Mouse (Mus musculus): ENCODE measurements at regions not wholly inside any gene's neighbourhood (a gene's known extent, or its start where the extent isn't known, plus 50 kb on each side); places are given as distances from the start of the nearest gene placed in this dataset.

DNA sequence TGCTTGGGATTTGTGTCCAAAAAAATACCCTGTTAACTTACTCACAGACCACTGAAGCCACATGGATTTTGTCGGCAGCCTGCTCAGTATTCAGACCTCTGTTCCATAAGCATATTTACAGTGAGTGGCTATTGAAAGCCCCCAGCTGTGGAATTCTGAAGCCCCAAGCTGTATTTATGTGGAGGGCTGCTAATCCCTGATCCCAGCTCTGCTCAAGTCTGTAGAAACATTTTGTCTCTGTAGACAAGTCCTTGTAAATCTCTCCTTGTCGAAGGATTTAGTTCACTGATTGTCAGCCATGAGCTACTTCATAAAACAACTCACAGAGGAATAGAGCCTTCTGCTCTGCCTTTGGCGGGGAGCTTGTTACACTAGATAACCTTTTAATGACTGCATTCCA is 207.8 kb upstream of the Rag2 start:
- no peak for TF ChIP-seq TCF12 (IDR thresholded peaks at IDR 0.05; ENCODE audit: low read depth, low read length)
- TF ChIP-seq POLR2A (IDR thresholded peaks at IDR 0.05; ENCODE audit: low read depth, low read length) = no peak
- TF ChIP-seq CHD1 (IDR thresholded peaks at IDR 0.05; ENCODE audit: low read depth, low read length) = no peak
- no peak for TF ChIP-seq CTCF (conservative IDR thresholded peaks at IDR 0.05 in 1 of 2, IDR thresholded peaks at IDR 0.05 in 1 of 2; ENCODE audit: low read depth in 2 of 2, low read length in 2 of 2)

Data from CH12.LX (cell line).